Mouse (Mus musculus) heart, adult 2 months (tissue): ENCODE results near the gene Mustn1. TPM values are rescaled to one million over a fixed set of nuclear protein-coding genes. Genes with fewer than 3 reads are reported as not detected.

ENCODE experiments used
- DNase-seq, 2 experiments: peaks; one replicate each; pipeline ENCODE4 v3.0.0; 2021
- H3K27ac ChIP-seq: fragments of 200-600 bp; 2 replicates; pipeline ENCODE4 v1.8.1; 2022
- H3K27me3 ChIP-seq: fragments of 200-500 bp; 2 replicates; pipeline ENCODE4 v1.6.1; 2012; ENCODE audit warnings: mild to moderate bottlenecking, low read length, inconsistent platforms, mixed read lengths; ENCODE audit not compliant: control insufficient read depth, insufficient read depth
- H3K36me3 ChIP-seq: fragments of 200-500 bp; 2 replicates; pipeline ENCODE4 v1.6.1; 2012; ENCODE audit warnings: low read length, inconsistent platforms; ENCODE audit not compliant: control insufficient read depth, insufficient read depth
- H3K4me1 ChIP-seq: fragments of 200-500 bp; 2 replicates; pipeline ENCODE4 v1.6.1; 2011; ENCODE audit warnings: low read length; ENCODE audit not compliant: control insufficient read depth, insufficient read depth
- H3K4me3 ChIP-seq: fragments of 200-600 bp; 2 replicates; pipeline ENCODE4 v1.8.1; 2022
- H3K79me2 ChIP-seq: fragments of 200-500 bp; replicated peaks from 2 replicates; pipeline ENCODE4 v1.6.1; 2012; ENCODE audit warnings: mild to moderate bottlenecking, inconsistent platforms, low read length, moderate library complexity, mixed read lengths; ENCODE audit not compliant: control insufficient read depth, insufficient read depth
- H3K9ac ChIP-seq: fragments of 200-500 bp; 2 replicates; pipeline ENCODE4 v1.6.1; 2012; ENCODE audit warnings: low read depth, mild to moderate bottlenecking, control low read depth, inconsistent platforms, low read length, mixed read lengths
- CTCF ChIP-seq: fragments of 200-600 bp; IDR thresholded peaks from 2 replicates; pipeline ENCODE4 v1.8.1; 2022; ENCODE audit warnings: antibody characterized with exemption, mild to moderate bottlenecking, moderate library complexity
- EP300 ChIP-seq: fragments of 200-500 bp; IDR thresholded peaks from 2 replicates; pipeline ENCODE4 v1.6.1; 2011; ENCODE audit warnings: low read depth, low read length, control low read depth; ENCODE audit not compliant: insufficient read depth
- POLR2A ChIP-seq: fragments of 200-500 bp; IDR thresholded peaks from 2 replicates; pipeline ENCODE4 v1.6.1; 2011; ENCODE audit warnings: mild to moderate bottlenecking, low read depth, low read length, control low read depth; ENCODE audit not compliant: insufficient read depth
- whole genome bisulfite sequencing: fragments of 180-500 bp; shearing (Covaris S2); methylation state at CpG from one replicate; pipeline ENCODE4 v1.1.7; 2018; 5-methylcytosine and 5-hydroxymethylcytosine counted together
- intact Hi-C: fragments of 180-260 bp; cut with DNase I; formaldehyde crosslinking; loops from one replicate; pipeline ENCODE4 v1.15.1; 2025
- long read RNA-seq: library from polyadenylated mRNA; stranded (forward); transcript quantifications from one replicate; pipeline ENCODE4 v2.0.0, GENCODE M21; 2021
- polyA plus RNA-seq: library from polyadenylated mRNA; depleted of rRNA; stranded (reverse); fragments of >200 nt; gene quantifications from 2 replicates; pipeline ENCODE4 v1.2.3, GENCODE M21; 2012; rRNA removed
- total RNA-seq, 2 experiments: library from RNA; stranded (reverse); gene quantifications; 2 replicates each; pipeline ENCODE4 v1.2.3; 2021

The Mustn1 gene
- total RNA-seq = 10 to 100 TPM; 14.4 to 15.9 TPM
- 13.6 and 17.7 TPM in 2 replicates for polyA plus RNA-seq
- long read RNA-seq, transcript Mustn1-201 (3 exons, 1,236 nt) = major isoform, 10 of 10 reads
- long read RNA-seq, partial matches to known transcripts = 0 of 10 reads
- long read RNA-seq, other reads (novel, unspliced or antisense) = 0 of 10 reads

DNA sequence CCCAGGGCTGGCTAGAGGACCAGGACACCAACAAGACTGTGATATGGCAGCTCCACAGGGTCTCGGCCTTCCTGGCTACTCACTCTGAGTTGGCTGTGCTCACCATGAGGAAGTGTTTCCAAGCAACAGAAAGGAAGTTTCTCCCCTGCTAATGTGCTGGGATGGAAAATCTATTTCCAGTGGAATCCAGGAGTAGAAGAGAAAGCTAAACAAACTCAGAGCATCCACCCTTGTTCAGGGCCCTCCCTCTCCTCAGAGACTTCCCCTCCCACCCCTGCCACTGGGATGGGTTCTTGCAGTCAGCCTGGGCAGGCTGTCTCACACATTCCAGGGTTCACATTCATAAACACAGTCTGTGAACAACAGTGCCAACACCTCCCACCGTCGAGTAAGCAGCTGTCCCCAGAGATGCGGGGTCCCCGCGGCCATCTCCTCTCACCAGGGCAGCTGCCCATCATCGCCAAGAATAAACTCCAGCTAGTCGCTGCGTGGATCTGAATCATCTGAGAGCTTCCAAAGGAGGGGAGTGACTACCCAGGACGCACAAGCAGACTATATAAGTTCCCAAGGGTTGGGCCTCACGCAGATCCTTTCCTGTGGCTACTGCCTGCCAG, at the start of gene Mustn1:
Gene Mustn1, plus strand, starts transcription at position 243 of the 614 bp plus-strand sequence.
- intact Hi-C loops = no loop called here
- H3K4me3 ChIP-seq = peak within 1 kb of the TSS; percentile 31
- TF ChIP-seq EP300 (peak; percentile 71), CTCF (no peak), POLR2A (peak; percentile 77)

DNA sequence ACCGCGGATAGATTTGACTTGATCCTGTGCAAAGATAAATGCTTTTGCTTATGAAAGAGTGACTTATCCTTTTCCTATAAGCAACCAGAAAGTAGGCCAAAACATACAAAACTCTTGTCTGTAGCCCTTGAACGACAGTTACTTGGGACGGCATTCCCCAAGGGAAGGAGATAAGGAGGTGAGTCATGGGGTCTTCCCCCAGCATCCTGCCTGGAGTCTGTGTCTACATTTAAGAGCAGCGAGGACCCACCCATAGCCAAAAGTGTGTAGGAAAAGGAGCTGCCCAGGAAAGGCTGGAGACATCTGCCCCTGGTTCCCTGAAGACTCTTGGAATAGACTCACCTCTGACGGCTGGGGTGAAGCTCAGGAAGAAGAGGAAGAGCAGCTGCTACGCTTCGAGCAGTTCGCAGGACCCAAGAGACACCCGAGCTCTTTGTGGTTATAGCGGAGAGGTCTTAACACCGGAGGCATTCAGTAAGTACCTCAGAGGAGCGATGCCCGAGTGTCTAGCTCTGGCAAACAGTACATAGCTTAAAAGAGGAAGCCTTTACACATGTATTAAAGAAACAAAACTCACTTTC, 41.5 kb upstream of the Mustn1 start:
- Histone ChIP-seq H3K79me2 (0 out of 2 replicates have a peak, but pooled peaks cover 2% of the 10 kb centered on the region), H3K27ac (no peak overlapping the region), H3K36me3 (no peaks in the 10 kb centered on the region), H3K9ac (no peak overlapping the region), H3K27me3 (no peaks in the 10 kb centered on the region), H3K4me3 (no peak overlapping the region), H3K4me1 (peaks cover 7% of the 10 kb centered on the region)
- intact Hi-C loops = no loop called here
- TF ChIP-seq POLR2A (no peak), EP300 (no peak), CTCF (no peak)
- no peak for DNase-seq
- 39% methylated on average over 14 of the region's 14 CpGs for WGBS

More for the DNA sequence above, at the start of gene Mustn1:
- peaks cover 13% of the 10 kb centered on the region for H3K4me1 ChIP-seq
- DNase-seq = peak; percentile 71 to 78
- H3K27me3 ChIP-seq = no peaks in the 10 kb centered on the region
- H3K27ac ChIP-seq = peak within 1 kb of the TSS; percentile 85
- no peaks in the 10 kb centered on the region for H3K36me3 ChIP-seq
- H3K79me2 ChIP-seq = no peaks in the 10 kb centered on the region
- WGBS = 23% methylated on average over 11 of the region's 11 CpGs
- peak within 1 kb of the TSS; percentile 55 for H3K9ac ChIP-seq

DNA sequence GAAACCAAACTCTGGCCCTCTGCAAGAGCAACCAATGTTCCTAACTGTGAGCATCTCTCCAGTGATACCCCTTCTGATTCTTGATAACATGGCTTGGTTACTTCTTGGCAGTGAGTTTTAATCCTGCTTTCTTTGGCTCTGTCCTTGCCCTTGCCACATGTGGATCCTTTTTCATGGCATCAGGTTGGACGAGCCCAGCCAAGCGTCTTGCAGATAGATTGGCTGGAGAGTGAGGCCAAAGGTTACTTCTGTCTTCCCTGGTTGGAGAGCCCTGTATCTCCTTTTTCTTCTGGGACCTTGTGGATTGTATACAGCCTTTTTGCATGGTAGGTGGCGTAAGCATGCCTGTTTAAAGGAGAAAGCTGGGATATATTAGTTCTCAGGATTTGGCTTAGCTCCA, 35.3 kb upstream of the Mustn1 start:
- TF ChIP-seq POLR2A (no peak), CTCF (no peak), EP300 (no peak)
- H3K4me3 ChIP-seq = no peak overlapping the region
- no peak for DNase-seq
- H3K27me3 ChIP-seq = no peaks in the 10 kb centered on the region
- H3K27ac ChIP-seq = no peak overlapping the region
- no peaks in the 10 kb centered on the region for H3K4me1 ChIP-seq
- 94% methylated on average over 3 of the region's 3 CpGs for WGBS
- no peak overlapping the region for H3K9ac ChIP-seq
- H3K36me3 ChIP-seq = no peaks in the 10 kb centered on the region
- no peaks in the 10 kb centered on the region for H3K79me2 ChIP-seq
- intact Hi-C loops = no loop called here

DNA sequence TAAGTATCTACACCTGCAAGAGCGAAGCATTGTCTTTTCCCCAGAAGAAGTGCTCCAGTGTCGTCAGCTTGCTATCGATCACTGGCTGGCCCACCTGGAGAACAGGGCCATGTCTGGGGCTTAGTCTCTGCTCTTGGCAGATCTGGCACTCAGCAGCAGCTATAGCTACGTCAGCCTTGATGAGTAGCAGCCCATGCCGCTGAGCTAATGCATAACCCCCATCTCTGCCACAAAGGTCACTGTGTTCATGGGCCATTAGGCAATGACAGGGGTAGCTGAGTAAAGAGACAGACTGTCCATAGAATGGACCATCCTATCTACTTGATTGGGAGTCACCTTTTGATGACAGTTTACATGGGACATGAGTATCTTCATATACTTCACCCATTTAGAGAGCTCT, 28.5 kb upstream of the Mustn1 start:
- Histone ChIP-seq H3K4me3 (no peak overlapping the region), H3K9ac (no peak overlapping the region), H3K27me3 (no peaks in the 10 kb centered on the region), H3K27ac (no peak overlapping the region), H3K4me1 (peaks cover 5% of the 10 kb centered on the region), H3K79me2 (no peaks in the 10 kb centered on the region), H3K36me3 (no peaks in the 10 kb centered on the region)
- no peak for DNase-seq
- intact Hi-C loops = no loop called here
- TF ChIP-seq EP300 (no peak), CTCF (no peak), POLR2A (no peak)
- 95% methylated on average over 5 of the region's 5 CpGs for WGBS

DNA sequence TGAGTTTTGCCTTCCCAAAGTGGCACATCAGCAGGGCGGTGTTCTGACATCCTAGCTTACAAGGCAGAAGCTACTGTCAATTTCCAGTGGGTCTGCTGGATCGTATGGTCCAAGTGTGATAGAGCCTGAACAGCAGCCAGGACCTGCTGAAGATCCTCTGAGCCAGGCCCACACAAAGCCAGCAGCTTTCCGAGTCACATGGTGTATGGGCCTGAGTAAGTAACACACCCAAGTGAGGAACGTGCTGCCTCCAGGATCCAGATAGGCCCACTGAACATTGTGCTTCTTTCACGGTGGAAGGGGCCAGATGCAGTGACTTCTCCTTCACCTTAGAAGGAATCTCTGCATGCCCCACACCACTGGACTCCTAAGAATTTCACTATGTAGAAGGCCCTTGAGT, 26.7 kb upstream of the Mustn1 start:
- WGBS = 57% methylated on average over 5 of the region's 5 CpGs
- peaks cover 5% of the 10 kb centered on the region for H3K4me1 ChIP-seq
- H3K79me2 ChIP-seq = no peaks in the 10 kb centered on the region
- intact Hi-C loops = no loop called here
- H3K27ac ChIP-seq = no peak overlapping the region
- no peaks in the 10 kb centered on the region for H3K27me3 ChIP-seq
- H3K36me3 ChIP-seq = no peaks in the 10 kb centered on the region
- no peak for DNase-seq
- H3K9ac ChIP-seq = no peak overlapping the region
- H3K4me3 ChIP-seq = no peak overlapping the region
- TF ChIP-seq POLR2A = no peak
- no peak for TF ChIP-seq EP300
- TF ChIP-seq CTCF = no peak

DNA sequence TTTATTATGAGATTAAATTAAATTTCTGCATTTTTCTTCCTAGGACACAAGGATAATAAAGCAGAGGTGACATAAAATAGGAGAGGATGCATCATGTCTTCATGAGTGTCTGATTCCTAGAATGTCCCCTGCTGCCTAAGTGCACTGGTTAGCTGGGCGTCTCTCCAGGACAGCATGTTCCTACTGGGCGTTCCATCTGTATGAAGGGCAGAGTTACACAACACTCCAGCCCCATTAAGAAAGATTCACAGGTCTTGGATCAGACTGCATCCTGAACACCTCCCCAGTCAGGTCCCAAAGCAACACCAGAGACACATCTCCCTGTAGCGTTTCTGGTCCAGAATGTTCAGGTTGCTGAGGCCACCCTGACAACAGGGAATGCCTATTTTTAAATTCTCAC, 23.7 kb upstream of the Mustn1 start:
- Histone ChIP-seq H3K4me1 (peaks cover 5% of the 10 kb centered on the region), H3K79me2 (no peaks in the 10 kb centered on the region), H3K27ac (no peak overlapping the region), H3K36me3 (no peaks in the 10 kb centered on the region), H3K4me3 (no peak overlapping the region), H3K9ac (no peak overlapping the region), H3K27me3 (no peaks in the 10 kb centered on the region)
- intact Hi-C loops = no loop called here
- no peak for TF ChIP-seq CTCF
- 0 out of 2 replicates have a peak, but pooled peaks have one; percentile 29 for TF ChIP-seq EP300
- 64% methylated on average over 3 of the region's 3 CpGs for WGBS
- peak in 1 of 2 experiments; percentile 45 for DNase-seq
